Mouse (Mus musculus) testis, adult 2 months (tissue): ENCODE data around the gene Arl6ip5.

ENCODE experiments used
- CTCF ChIP-seq: fragments of 200-500 bp; IDR thresholded peaks from 2 replicates; pipeline ENCODE4 v1.5.1; 2012; ENCODE audit warnings: low read depth, mild to moderate bottlenecking, inconsistent platforms, low read length, moderate library complexity; ENCODE audit not compliant: control insufficient read depth, insufficient read depth, insufficient replicate concordance
- POLR2A ChIP-seq: fragments of 200-500 bp; IDR thresholded peaks from 2 replicates; pipeline ENCODE4 v1.6.1; 2012; ENCODE audit warnings: low read depth, mild to moderate bottlenecking, inconsistent platforms, low read length, moderate library complexity; ENCODE audit not compliant: control insufficient read depth

DNA sequence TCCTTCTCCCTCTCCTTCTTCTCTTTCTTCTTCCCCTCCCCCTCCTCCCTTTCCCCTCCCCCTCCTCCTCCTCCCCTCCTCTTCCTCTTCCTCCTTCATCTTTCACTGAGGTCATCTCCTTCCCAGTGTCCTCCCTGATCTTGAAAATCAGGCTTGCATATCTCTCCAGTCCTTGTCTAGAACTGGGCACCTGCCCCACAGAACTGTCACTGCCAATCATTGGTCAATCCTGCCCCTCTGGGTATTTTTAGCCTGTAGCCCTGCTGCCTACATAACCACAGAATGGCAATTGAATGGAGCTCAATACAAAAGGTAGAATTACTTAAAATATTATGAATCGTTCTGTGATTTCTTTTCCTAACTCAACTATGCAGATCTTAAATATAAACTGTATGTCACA, 48.0 kb downstream of the Arl6ip5 start:
- TF ChIP-seq CTCF: no peak
- no peak for TF ChIP-seq POLR2A
